Mouse (Mus musculus): Measurements from ENCODE around the gene Gm28230.
A peak's percentile ranks its signal among the peaks of the same experiment; 100 is the strongest.

Gm28230 gene

DNA sequence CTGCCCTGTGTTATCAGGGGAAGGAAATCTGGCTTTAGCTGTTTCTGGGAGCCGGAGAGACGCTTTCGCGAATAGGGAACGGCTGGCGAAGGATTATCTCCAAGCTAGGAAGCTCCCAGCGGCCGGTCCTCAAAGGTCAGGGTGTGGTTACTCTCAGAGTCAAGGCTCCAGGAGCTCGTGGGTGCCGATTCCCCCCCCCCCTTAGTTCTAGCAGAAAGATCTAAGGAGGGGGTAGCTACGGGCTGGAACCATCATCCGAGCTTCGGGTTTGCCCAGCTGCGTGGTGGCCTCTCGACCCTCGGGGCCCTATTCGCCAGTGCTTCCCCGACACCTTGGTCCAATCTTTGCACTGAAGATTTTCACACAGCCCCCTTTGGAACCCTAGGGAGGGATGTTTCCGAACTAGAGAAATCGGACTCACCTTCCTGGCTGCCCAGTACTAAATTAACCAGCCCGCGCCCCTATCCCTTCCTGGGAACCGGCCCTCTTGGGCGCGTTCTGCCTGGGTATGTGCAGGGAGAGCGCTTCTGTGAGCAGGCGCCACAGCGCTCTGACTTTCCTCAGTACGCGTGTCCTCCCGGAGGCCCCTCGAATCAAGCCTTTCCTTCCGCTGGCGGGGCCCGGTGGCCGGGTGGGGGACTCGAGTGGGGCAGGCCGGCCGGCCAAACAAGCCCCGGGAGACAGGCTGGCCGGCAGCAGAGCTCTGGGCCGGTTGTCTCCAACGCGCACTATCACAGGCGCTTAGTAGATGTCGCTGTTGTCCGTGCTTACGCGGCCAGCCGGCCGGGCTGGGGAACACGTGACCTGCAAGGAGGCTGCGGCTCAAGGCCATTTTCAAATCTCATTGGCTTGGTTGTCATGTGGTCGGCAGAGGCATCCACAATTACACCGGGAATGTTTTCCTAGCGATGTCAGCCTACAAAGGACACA lies 35.2 kb upstream of the Gm28230 start, which contains the start of gene Hoxd10:
TSS of gene Hoxd10 (plus strand) at position 903 of the 930 bp plus-strand sequence.
- DNase-seq (ENCODE audit: low read depth, low spot score), result peak; percentile 95

DNA sequence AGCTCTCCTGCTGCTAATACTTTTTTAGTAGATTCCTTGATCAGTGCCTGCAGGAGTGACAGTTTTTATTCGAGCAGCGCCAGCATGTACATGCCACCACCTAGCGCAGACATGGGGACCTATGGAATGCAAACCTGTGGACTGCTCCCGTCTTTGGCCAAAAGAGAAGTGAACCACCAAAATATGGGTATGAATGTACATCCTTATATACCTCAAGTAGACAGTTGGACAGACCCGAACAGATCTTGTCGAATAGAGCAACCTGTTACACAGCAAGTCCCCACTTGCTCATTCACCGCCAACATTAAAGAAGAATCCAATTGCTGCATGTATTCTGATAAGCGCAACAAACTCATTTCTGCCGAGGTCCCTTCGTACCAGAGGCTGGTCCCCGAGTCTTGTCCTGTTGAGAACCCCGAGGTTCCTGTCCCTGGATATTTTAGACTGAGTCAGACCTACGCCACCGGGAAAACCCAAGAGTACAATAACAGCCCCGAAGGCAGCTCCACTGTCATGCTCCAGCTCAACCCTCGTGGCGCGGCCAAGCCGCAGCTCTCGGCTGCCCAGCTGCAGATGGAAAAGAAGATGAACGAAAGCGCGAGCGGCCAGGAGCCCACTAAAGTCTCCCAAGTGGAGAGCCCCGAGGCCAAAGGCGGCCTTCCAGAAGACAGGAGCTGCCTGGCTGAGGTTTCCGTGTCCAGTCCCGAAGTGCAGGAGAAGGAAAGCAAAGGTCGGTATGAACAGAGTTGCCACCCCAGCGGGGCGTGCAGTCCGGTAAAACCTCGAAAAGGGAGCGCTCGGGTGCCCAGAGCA lies 34.3 kb upstream of the Gm28230 start:
- no peak for DNase-seq (ENCODE audit: low read depth, low spot score)

DNA sequence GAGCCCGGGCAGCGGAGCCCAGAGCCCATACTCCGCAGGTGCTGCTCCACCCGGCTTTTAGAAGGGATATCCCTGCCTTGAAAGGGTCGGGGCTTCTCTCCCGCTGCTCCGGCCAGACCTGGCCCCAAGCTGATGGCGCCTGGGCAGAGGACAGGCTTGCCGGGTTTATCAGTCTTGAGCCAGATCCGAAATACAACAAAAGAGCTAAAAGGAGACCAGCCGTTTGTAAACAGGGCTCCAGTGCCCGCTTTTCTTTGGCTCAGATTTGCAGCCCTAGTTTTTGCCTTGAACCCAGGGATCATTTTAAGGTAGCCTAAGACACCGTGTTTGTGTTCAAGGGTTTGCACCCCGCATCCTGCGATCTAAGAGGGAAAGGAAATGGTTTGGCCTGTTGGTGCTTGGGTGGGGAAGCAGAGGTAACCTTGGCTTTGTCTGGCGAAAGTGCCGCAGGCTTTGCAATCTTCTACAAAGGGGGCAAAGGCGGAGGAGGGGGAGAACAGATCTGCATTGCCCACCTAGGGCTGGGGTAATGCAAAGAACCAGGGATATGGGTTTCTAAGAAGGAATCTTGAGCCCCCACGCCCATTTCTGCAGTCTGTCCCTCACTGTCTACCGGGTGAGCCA lies 33.6 kb upstream of the Gm28230 start:
- no peak for DNase-seq (ENCODE audit: low read depth, low spot score)

GRCm38 (mm10) chr2:74693432-74693827 lies 33.1 kb upstream of the Gm28230 start:
- DNase-seq (ENCODE audit: low read depth, low spot score), result no peak

DNA sequence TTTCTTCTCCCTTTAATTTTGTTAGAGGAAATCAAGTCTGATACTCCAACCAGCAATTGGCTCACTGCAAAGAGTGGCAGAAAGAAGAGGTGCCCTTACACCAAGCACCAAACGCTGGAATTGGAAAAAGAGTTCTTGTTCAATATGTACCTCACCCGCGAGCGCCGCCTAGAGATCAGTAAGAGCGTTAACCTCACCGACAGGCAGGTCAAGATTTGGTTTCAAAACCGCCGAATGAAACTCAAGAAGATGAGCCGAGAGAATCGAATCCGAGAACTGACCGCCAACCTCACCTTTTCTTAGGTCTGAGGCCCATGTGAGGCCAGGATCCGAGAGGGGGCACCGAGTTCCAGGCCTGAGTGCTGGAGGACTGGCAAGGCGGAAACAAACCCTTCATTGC lies 32.5 kb upstream of the Gm28230 start:
- DNase-seq (ENCODE audit: low read depth, low spot score), result peak; percentile 82

- DNase-seq (ENCODE audit: low read depth, low spot score), result no peak
Observed at GRCm38 (mm10) chr2:74695383-74695782, 31.1 kb upstream of the Gm28230 start.

GRCm38 (mm10) chr2:74695813-74696430 lies 30.6 kb upstream of the Gm28230 start:
- no peak for DNase-seq (ENCODE audit: low read depth, low spot score)

DNA sequence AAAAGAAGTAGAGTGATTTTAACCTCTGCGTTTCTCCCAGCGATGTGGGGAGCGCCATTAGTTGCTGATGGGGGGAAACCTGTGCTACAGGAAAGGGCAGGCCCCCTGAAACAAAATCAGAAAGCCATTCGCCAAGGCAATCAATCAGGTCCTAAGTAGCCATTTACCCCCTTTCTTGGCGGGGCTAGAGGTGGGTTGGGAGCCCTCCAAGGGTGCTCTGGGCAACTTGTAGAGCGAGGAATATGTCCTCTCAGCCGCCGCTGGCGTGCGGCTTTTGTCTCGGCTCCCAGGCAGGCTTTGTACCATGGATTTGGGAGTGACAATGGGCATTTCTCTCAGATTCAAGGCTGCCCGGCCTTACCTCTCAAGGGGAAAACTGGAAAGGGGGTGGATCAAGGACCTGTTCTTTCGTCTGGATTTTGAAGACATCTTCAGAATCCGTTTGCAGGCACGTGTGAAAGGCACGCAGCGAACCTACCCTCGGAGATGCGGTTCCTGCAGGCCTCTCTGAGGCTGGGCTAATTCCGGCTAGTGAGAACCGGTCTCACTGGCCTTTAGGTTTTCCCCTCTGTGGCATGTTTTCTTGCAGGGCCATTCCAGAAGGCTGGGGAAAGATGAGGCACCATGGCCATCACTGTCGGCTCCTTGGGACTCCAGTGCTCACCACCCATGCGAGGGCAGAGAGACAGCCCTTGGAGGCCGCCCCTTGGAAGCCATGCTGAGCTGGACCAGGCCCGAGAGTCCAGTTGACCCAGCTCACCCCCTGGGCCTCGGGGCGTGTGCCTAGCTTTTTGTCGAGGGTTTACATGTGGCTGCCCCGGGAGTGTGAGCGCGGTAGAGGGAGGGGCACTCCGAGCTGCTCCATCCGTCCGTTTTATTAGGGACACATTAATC lies 29.8 kb upstream of the Gm28230 start:
- no peak for DNase-seq (ENCODE audit: low read depth, low spot score)

DNA sequence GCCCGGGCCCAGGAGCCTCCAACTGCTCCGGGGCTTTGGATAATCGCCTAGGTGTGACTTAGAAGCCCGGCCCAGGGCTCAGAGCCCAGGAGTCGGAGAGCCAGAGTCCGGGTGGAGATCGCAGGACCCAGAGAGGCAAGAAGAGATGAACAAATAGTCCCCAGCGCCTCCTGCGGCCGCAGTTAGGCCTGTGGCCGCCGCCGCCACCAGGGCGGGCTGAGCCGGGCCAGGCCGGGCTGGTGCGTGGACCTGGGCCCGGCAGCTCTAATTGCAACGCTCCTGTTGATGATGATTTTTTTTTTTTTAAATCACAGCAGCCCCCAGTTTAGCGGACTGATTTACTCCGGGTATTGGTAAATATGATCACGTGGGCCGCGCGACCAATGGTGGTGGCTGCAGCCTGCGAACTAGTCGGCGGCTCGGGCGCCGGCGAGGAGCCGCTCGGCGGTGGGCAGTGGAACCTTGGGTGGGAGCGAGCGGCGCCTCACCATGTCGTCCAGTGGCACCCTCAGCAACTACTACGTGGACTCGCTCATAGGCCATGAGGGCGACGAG lies 28.9 kb upstream of the Gm28230 start, which contains the start of gene Hoxd9:
TSS of gene Hoxd9 (plus strand) at position 161 of the 555 bp plus-strand sequence.
- DNase-seq (ENCODE audit: low read depth, low spot score), result peak; percentile 79

DNA sequence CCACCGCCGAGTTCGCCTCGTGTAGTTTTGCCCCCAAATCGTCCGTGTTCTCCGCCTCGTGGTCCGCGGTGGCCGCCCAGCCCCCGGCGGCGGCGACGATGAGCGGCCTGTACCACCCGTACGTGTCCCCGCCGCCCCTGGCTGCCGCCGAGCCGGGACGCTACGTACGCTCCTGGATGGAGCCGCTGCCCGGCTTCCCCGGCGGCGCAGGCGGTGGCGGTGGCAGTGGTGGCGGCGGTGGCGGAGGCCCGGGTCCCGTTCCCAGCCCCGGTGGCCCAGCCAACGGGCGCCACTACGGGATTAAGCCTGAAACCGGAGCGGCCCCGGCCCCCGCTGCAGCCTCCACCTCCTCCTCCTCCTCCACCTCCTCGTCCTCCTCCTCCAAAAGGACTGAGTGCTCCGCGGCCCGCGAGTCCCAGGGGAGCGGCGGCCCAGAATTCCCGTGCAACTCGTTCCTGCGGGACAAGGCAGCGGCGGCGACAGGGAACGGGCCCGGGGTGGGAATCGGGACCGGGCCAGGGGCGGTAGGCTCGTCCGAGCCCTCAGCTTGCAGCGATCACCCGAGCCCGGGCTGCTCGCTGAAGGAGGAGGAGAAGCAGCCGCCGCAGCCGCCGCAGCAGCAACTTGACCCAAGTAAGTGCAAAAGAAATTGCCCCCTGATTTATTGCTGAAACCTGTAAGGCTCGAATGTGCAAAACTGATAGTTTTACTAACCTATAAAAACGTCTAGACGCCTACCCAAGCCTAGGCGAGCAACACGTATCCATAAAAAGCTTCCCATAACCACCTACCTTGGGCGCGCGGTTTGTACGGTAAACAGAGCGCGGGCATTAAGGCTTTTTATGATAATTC lies 28.1 kb upstream of the Gm28230 start:
- DNase-seq (ENCODE audit: low read depth, low spot score), result no peak

GRCm38 (mm10) chr2:74699053-74699430 lies 27.5 kb upstream of the Gm28230 start:
- no peak for DNase-seq (ENCODE audit: low read depth, low spot score)

DNA sequence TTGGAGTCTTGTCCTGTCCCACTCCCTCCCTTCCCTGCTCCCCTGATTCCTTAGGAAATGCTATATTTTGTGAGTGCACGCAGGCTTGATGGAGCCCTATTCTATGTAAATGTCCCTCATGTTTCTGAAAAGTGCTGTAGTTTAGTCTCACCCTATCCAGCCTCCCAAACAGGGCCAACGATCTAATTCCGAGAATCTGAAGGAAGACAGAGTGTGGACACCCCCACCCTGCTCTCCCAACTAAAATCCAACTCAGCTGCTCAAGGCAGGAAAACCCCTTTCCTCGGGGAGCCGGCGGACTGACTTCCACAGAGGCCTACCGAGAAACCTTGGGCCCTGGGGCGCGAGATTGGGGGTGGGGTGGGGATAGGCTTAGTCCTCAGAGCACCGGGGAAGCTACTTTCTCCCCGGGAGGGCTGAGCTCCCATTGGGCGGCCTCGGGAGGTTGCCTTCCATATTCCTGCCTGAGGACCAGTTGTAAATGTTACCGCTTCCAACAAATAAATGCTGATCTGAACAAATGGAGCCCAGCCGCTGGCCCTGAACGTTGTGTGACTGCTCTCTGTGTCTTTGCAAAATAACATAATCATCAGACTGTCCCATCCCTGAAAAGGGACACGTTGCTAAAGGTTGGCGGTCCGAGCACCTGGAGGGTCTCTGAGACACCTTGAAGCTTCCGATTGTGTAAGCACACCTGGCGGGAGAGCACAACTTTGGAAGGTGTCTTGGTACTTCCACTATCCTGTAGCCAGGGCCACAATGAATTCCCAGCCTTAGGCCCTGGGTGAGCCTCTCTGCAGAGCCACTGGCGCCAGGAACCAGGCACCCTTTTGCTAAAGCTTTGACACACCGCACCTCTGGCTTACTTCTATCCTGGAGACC lies 26.6 kb upstream of the Gm28230 start:
- no peak for DNase-seq (ENCODE audit: low read depth, low spot score)

- no peak for DNase-seq (ENCODE audit: low read depth, low spot score)
Observed at GRCm38 (mm10) chr2:74700546-74701112, 25.9 kb upstream of the Gm28230 start.

DNA sequence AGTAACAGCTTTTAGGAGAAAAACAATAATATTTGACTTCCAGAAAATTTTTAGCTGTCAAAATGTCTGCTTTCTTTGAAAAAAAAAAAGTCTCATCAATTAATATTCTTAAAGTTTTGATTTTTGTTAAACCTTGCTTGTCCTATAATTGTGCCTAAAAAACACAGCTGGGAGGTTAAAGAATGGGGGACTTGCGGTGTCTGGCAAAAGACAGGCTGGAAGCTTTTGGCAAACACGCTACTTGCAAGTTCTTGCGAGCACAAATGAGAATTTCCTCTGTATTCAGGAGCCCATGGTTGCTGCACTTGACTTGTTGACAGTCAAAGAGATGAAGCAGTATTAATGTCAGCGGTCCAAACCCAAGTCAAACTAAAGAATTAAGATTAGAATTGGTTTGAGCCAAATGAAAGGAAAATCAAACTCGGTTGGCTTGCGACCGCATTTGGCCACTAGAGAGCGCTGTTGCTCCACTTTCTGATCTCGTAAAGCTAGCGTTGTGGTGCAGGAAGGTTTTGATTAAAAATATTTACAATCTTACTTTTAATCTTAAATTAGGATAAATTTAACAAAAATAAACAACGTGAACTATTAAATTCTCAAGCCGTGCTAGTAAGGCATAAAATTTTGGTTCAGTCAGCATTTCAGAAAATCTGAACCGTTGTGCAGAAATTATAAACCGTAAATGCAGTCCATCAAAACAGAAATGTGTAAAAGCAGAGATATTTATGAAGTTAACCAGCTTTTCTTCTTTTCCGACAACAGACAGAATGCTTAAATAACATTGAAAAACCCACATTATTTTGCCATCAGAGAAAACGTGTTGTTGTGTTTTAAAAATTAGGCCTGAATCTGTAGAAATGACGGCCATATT lies 24.3 kb upstream of the Gm28230 start:
- peak; percentile 84 for DNase-seq (ENCODE audit: low read depth, low spot score)

DNA sequence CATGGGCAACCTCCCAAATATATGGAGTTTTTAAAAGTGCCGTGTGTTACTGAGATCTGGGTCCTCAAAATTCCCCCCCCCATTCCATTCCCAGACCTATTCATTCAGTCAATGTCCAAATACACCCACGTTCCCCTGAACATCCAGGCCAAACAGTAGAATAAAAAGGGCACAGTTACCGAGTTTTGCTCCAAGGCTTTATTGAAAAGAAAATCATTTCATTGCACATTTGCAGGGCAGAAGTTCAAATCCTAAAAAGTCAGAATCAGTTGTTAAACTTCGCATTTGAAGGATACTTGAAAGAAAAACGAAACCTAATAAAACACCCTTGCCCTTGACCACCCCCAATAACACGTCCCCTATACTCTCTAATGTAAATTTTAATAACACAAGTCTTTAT lies 23.7 kb upstream of the Gm28230 start:
- DNase-seq (ENCODE audit: low read depth, low spot score), result no peak

GRCm38 (mm10) chr2:74703317-74703716 lies 23.2 kb upstream of the Gm28230 start:
- DNase-seq (ENCODE audit: low read depth, low spot score), result no peak
